Mouse (Mus musculus): ENCODE data around the gene Vars2. TPM values are rescaled to one million over a fixed set of nuclear protein-coding genes. Genes with fewer than 3 reads are reported as not detected.

The Vars2 gene
- polyA plus RNA-seq, 1 experiment = 20.3 TPM

DNA sequence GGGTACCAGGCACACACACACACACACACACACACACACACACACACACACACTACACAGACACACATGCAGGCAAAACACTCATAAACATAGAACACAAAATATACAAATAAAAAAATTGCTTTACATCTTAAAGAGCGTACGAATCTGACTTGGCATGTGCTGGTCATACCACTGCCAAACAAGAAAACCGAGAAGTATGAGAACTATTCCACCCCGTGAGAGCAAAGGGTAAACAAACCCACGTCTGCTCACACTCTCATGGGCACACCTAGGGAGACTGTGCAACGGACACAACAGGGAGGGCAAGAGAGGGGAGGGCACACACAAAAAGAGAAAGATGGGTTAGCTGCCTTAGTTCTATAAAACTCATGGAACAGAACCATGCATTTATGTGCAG, 29.3 kb upstream of the Vars2 start:
- WGBS = 11% methylated on average over 6 of the region's 6 CpGs

DNA sequence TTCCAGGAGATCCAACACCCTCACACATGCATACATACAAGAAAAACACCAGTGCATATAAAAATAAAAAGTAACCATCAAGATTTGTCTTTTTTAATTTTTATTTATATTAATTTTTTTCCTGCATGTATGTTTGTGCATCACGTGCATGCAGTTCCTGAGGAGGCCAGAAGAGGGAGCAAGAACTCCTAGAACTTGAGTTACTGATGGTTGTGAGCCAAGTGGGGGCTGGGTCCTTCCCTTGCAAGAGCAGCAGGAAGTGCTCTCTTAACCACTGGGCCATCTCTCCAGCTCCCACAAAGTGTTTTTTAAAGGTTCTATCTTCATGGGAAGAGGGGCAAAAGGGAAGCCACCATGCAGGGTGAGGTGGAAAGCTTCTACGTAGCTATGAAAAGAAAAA, 27.9 kb upstream of the Vars2 start:
- DNase-seq (ENCODE audit: low read depth, low spot score) = no peak
- 95% methylated on average over 2 of the region's 2 CpGs for WGBS

More for the DNA sequence above, 29.3 kb upstream of the Vars2 start:
- DNase-seq (ENCODE audit: low read depth, low spot score) = no peak

DNA sequence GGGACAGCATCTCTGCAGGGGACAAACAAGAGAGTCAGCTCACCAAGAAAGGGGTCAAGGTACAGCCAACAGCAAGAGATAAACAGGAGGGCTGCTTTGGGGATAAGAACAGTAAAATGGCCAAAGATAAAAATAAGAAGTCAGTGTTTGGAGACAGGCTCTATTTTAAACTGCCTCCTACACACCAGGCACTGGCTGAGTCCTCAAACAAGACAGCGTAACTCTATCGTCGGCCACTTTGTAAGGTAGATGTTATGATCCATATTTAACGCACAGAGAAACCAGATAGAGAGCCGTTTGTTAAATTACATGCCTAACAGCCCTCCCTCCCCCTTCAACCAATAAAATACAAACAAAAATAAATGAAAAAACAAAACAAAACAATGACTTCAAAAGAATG, 26.5 kb upstream of the Vars2 start:
- no peak for DNase-seq (ENCODE audit: low read depth, low spot score)
- 83% methylated on average over 5 of the region's 5 CpGs for WGBS

DNA sequence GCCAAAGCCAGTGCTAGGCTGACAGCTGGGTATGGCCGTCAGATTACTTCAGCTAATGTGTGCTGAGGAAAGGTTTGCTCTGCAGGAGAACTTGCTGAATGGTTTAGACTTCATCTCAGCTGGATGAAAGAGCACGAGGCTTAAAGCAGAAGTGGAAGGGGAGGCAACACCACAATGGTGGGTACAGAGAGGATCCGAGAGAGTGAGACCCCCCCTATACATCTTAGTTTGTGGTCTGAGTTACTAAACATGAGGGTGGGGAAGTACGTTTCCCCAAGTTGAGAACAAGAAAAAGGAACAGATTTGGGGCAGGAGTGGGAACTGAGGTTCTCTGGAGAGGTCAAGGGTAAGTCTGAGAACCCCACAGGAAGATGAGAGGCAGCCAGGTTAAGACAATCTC, 25.0 kb upstream of the Vars2 start:
- no peak for DNase-seq (ENCODE audit: low read depth, low spot score)
- WGBS = 89% methylated on average over 4 of the region's 4 CpGs

DNA sequence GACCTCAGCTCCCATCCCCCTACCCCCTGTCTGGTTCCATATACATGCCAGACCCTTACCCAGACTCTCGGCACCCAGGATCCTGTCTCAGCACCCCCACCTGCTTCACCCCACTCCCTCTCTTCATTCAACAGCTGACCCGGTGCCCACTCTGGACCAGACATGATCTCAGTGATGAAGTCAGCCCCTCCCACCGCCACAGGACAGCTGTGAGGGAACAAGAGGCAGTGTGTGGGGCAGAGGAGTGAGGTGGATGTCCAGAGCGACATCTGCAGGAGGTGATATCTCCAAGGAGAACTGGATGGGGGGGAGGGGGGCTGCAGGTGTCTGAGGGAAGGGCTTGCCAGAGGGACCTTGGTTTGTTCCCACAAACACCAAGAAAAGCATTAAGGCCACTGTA, 24.4 kb upstream of the Vars2 start:
- DNase-seq (ENCODE audit: low read depth, low spot score) = no peak
- WGBS = 92% methylated on average over 4 of the region's 4 CpGs

DNA sequence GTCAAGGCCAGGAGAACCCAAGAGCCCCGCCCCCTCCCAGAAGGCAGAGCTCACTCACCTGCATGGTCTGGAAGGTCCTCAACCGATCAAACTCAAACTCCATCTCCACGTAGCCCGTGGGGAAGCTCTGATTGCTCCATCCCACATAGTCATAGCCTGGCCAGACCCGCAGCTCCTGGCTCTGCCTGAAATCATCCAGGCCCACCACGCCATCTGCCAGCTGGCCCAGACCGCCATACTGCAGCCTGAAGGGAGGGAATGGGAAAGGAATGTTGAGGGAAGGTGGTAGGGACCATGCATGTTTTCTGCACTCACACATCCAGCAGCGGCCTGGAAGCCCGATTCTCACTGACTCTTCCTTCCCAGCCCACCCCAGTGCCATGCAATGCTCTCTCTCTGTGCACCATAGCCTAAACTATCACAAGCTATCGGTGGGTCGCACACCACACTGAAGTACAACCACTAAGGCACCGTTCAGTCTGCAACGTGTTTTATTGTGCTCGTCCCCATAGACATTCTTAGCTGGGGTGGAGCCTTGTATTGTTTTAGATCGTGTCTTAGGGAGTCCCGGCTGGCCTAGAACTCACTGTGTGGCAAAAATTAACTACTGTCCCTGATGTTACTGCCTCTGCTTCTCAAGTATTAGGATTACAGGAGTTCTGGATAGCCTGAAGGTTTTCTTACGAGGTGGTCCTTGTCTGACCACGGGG, 22.7 kb upstream of the Vars2 start:
- 88% methylated on average over 18 of the region's 18 CpGs for WGBS
- no peak for DNase-seq (ENCODE audit: low read depth, low spot score)

DNA sequence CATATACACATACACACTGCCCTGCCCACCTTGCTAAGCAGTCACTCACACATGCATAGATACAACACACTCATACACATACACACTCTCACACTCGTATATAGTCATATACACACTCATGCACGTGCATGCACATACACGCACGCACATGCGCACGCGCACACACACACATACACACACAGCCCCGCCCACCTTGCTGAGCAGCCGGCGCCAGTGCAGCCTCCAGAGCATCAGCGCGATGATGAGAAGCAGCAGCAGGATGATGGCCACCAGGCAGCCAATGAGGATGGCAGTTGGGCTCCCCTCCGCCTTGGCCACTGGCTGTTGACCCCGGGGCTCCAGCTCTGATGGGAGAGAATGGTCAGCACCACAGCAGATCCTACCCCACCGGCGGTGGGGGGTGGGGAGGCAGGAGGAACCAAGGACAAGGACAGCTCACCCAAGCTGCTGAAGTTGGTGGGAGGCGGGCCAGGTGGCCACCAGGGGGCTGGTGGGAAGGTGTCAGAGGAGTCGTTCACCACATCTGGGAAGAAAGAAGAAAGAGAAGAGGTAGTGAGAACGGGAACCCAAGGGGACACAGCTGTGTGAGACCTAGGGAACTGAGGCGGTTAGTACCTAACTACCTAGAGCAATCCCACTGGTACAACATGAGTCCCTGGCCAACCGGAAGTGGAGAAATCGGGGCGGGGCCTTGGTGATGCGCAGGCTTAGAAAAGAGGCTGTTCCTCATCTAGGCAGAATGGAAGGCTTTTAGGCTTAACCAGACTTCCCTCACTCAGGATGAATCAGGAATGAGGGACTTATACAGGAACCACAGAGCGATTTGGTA, 21.2 kb upstream of the Vars2 start:
- 80% methylated on average over 25 of the region's 25 CpGs for WGBS
- no peak for DNase-seq (ENCODE audit: low read depth, low spot score)

DNA sequence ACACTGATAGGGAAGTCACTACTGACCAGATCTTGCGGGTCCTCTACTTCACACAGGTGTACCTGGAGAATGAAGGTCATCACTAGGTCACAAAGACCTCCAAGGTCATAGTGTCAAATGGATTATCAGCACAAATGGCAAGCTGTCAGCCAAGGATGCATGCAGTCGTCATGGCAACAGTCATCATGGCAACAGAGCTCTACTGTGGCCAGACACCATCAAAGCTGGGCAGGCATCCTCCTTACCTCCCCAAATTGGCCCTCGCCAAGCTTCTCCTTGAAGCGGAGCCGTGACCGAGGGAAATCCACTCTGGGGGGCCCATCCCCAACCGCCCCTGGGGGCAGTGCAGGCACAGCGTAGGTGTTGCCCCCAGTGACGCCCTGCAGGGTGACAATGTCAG, 17.7 kb upstream of the Vars2 start:
- DNase-seq (ENCODE audit: low read depth, low spot score) = no peak
- WGBS = 86% methylated on average over 9 of the region's 9 CpGs

DNA sequence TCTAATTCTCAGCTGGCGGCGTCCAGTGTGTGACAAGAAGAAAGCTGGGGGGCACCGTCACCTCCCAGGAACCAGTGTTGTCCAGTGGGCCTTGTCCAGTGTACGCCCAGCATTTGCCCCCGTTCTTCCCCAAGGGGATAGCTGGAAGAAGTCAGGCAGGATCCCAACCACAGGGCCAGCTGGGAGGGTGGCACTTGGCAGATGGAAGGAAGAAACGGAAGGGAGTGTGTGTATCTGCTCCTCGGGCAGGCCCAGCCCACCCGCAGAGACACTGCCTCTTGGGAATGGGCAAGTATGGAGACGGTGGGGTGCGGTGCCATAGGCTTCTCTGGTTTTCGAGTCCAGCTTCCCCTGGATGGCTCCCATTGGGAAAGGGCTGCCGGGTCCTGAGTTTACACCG, 14.6 kb upstream of the Vars2 start:
- 86% methylated on average over 13 of the region's 13 CpGs for WGBS
- DNase-seq (ENCODE audit: low read depth, low spot score) = no peak

DNA sequence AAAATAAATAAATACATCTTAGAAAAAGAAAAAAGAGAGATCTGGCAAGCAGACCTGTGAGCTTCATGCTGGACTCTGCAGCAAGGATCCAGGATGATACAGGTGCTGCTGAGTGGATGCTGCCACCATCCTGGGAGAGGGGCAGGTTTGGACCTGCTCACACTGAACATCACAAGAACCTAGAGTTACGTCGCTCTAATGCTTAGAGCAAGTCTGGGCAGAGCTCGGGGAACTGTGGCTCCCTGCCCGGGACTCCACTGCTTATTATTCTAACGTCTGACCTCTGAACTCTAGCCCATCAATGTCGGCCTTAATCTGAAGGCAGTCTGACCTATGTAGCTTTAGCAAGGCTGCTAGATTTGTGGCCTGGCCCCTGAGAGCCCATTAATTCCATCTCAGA, 13.2 kb upstream of the Vars2 start:
- 41% methylated on average over 6 of the region's 6 CpGs for WGBS

DNA sequence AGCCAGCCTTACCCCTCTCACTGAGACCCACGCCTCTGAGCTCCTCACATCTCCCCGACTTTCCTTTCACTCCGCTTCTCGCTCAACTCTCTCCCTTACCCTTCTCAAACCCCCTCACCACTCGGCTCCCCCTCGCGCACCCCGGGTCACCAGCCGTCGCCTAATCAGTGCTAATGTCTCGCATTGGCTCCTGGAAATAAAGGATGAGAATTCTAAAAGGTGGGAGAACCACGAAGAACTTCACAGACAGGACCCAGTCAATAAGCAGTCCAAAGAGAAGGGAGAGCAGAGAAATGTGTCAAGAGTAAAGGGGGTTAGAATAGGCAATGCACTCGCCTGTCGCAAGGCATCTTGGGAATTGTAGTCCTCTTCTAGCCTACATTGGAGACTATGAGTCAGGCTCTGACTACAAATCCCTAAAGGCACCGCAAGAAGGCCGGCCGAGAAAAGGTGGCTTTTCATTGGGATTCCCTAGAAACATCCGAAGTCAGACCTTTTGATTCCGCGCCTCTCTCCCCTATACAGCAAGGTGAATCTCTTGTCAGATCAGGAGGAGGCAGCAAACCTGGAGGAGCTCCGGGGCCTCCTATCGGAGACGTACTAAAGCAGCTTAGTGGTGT, 6.1 kb upstream of the Vars2 start, which contains the start of gene Gtf2h4:
TSS of gene Gtf2h4 (minus strand) at position 324 of the 620 bp plus-strand sequence.
- under 1% methylated on average over 23 of the region's 23 CpGs for WGBS
- DNase-seq (ENCODE audit: low read depth, low spot score) = peak; percentile 96

More for the DNA sequence above, 13.2 kb upstream of the Vars2 start:
- no peak for DNase-seq (ENCODE audit: low read depth, low spot score)

DNA sequence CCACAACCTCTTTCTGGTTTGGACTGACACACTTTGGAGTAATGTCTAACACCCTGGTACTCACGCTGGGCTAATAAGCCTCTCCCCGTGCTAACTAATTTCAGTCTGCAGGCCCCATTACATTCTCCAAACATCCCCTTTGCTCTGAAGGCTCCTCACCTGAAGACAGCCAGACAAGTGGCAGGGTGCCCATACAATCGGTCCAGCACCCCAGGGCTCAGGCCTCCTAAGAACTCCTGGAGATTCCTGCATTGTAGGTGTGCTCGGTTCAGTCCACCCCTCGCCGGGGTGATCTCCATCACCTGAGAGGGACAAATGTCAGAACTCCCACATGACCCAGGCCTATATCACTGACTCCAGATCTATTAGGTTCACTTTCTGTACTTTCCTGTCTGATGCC, 5.1 kb upstream of the Vars2 start:
- no peak for DNase-seq (ENCODE audit: low read depth, low spot score)
- WGBS = 89% methylated on average over 6 of the region's 6 CpGs

DNA sequence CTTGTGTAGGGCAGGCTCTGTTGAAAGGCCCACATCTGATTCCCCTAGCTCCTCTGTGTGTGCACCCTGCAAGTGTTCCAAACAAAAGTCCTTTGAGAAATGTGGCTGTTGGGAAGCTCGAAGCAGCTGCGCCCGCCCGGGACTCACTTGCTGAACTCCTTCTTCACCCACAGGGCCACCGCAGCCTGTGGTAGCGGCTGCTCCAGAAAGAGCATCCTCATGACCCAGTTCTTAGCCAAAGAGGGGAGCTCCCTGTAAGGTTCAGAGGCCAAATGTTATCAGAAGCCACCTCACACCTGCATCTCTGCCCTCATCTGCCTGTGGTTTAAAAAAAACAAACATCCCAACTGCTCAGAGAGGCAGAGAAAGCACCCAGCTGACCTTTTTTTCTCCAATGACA, 4.5 kb upstream of the Vars2 start:
- WGBS = 90% methylated on average over 6 of the region's 6 CpGs
- no peak for DNase-seq (ENCODE audit: low read depth, low spot score)

DNA sequence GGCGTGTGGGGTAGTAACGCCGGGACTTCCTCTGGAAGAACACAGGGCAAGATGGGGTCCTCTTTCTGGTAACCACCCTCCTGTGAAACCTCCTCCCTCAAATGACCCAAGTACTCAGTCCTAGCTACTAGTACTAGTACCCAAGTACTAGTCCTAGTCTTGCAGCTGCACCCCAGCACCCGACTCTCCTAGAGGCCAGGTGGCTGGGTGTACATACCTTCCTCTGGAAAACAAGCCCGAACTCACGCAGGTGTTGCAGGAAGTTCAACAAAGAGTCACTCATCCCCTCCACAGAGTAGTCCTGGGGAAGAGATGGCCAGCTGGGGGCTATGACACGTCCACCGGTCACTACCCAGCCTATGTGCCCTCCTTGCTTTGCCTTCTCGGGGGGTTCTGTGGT, 2.3 kb upstream of the Vars2 start:
- 93% methylated on average over 9 of the region's 9 CpGs for WGBS
- DNase-seq (ENCODE audit: low read depth, low spot score) = no peak

DNA sequence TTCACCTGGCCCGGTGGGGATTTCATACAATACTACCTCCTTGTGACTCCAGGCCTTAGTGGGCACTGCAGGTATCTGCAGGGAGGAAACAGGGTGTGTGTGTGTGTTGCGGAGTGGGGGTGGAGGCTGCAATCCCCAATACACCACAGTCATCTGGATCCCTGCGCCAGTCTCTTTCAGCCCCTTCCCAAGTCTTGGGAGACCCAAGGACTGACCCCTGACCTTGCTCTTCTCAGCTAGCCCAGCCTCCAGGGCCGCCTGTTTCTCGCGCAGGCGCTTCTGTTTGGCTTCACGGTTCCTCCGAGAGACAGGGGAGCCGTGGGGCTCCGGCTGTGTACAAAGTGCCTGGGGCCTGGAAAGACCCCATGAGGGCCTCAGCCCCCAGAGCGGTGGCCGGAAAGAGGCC, 538 bp downstream of the Vars2 start:
- 2% methylated on average over 13 of the region's 13 CpGs for WGBS
- no peak for DNase-seq (ENCODE audit: low read depth, low spot score)

DNA sequence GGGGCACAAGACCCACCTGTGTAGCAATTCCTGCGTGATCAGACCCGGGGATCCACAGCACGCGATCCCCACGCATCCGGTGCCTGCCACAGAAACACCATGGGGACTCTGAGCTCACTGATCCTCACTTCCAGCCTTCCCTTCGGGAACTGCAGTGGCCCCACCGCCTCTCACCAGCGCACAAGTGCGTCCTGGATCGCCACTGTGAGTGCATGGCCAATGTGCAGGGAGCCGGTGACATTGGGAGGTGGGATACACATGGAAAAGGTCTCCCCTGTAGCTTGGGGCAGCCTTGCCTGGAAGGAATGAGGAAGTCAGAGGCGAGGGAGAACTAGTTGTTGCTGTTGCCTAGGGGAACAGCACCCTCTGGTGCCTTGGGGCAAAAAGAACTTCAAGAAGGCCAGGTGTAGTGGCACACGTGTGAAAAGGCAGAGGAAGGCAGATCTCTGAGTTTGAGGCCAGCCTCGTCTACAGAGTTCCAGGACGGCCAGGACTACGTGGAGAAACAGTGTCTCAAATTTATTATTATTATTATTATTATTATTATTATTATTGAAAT, 1.4 kb downstream of the Vars2 start:
- 64% methylated on average over 17 of the region's 17 CpGs for WGBS
- peak; percentile 47 for DNase-seq (ENCODE audit: low read depth, low spot score)

DNA sequence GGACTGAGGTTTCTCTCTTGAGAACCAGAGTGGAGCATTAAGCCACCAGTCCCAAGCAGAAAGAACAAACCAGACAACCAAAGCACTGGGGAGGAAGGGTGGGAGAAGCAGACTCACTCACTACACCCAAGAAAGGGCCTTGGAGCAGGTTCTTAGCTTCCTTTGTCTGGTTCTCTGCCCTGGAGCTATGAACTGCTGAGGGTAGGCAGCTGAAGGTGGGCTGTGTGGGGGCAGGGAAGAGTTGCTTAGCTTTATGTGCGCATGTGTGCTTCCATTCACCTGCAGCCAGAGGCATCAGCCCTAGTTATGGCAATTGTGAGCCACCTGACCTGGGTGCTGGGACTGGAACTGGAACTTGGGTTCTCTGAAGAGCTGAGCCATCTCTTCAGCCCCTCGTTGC, 14.3 kb downstream of the Vars2 start:
- WGBS = 86% methylated on average over 2 of the region's 2 CpGs
- no peak for DNase-seq (ENCODE audit: low read depth, low spot score)

DNA sequence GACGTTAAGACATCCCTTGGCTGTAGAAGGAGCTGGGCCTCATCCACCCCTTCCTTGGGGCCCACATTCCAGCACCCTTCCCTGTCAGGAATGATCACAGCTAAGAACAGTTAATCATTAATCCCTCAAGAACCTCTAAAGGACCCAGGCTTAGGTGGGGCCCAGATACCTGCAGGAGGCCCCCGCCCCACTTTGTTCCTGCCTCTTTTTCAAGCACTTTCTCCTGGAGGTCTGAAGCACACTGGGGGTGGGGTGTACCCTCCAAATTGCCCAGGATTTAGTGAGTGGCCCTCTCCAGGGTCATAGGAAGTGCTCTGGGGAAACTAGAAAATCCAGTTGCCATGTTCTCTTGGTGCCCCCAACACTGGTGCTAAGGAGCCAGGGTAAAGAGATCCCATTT, 18.0 kb downstream of the Vars2 start:
- WGBS = 29% methylated on average over 2 of the region's 2 CpGs

DNA sequence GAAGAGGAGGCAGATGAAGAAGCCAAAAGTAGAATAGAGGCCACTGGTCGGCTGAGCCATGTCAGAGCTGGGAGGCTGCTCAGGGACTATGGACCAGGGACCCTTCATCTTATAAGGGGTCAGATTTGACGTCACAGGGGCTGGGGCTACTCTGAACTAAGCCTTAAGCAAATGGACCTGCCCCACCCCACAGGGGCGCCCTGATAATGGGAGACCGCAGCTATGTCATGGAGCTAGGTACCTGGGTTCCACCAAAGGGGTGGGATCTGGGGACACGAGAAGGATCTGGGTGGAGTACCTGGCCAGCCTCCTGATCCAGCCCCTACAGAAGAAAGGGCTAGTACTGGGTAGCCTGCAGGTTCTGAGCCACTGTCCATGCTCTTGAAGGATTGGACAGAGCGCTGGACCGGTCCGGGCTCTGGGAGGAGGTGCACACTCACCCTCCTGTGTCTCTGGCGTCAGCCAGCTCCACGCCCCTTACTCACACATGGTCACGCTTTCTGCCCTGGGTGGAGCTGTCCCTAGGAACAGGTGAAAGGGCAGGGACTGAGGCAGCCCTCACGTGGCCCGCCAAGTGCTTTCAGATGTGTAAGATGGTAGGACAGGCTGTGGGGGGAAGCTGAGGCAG, 23.7 kb downstream of the Vars2 start, which contains the start of gene Mucl3:
TSS of gene Mucl3 (minus strand) at position 87 of the 628 bp plus-strand sequence.
- WGBS = 39% methylated on average over 13 of the region's 13 CpGs
- DNase-seq (ENCODE audit: low read depth, low spot score) = no peak

More for the DNA sequence above, 18.0 kb downstream of the Vars2 start:
- no peak for DNase-seq (ENCODE audit: low read depth, low spot score)

DNA sequence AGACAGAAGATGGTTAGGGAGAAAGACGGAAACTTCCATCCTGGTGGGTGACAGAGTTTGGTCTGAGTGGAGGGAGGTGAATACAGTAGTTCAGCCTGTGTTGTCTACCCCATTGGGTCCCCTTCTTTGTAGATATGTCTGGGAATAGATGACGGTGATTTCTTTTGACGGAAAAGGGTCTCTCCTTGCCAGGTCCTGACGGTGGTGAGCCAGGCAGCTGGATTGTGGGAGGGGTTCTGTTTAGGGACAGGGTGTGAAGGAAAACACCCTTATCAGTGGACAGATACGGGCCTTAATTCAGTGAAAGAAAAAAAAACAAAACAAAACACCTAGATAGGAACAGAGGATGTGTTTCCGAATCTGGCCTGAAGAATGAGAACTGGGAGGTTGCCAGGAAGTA, 28.0 kb downstream of the Vars2 start:
- no peak for DNase-seq (ENCODE audit: low read depth, low spot score)
- WGBS = 55% methylated on average over 6 of the region's 6 CpGs

Measured in large intestine, adult 2 months (tissue).